Mouse (Mus musculus) ES-E14 (cell line): ENCODE data around the gene Oas1c.
"Not testable (repeated sequence)": the region's sequence is repeated elsewhere in the genome, so short reads cannot be mapped to it uniquely, and the experiment has no call there.

Experiments used
- CHD2 ChIP-seq: IDR thresholded peaks from 2 replicates; pipeline ENCODE4 v1.6.1; 2014; ENCODE audit warnings: mild to moderate bottlenecking, low read depth, low read length, inconsistent platforms
- HCFC1 ChIP-seq: IDR thresholded peaks from 2 replicates; pipeline ENCODE4 v1.6.1; 2012; ENCODE audit warnings: low read length, inconsistent platforms, borderline replicate concordance; ENCODE audit not compliant: insufficient read depth
- MAFK ChIP-seq: IDR thresholded peaks from 2 replicates; pipeline ENCODE4 v1.6.1; 2014; ENCODE audit warnings: mild to moderate bottlenecking, low read depth, low read length, inconsistent platforms; ENCODE audit not compliant: insufficient read depth
- ZC3H11A ChIP-seq: IDR thresholded peaks from 2 replicates; pipeline ENCODE4 v1.6.1; 2012; ENCODE audit warnings: low read depth, mild to moderate bottlenecking, inconsistent platforms, low read length, borderline replicate concordance
- ZNF384 ChIP-seq: IDR thresholded peaks from 2 replicates; pipeline ENCODE4 v1.6.1; 2012; ENCODE audit warnings: low read depth, low read length, inconsistent platforms

DNA sequence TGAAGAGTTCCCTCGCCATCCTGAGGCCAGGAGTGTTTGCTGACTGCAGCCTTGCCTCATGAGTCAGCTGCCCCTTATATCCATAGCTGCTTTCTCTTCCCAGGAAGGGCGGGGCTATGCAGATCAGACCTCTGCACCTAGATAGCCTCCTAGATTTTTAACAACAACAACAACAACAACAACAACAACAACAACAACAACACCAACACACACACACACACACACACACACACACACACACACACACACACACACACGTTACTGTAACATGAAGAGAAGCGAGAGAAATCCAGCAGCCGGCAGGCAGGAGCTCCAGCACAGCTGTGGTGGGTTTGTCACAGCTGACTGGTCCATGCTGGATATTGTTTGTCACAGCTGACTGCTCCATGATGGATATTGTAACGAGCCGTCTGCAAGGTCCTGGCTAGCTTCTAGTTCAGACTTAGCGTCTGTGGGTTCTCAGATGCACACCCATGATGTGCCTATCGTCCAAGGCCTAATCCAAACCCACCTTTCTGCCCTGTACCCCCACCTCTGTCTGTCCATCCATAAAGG, 16.8 kb downstream of the Oas1c start, which contains the start of gene Oas1e:
- TF ChIP-seq ZNF384, CHD2, HCFC1, MAFK, ZC3H11A: not testable (repeated sequence)
